Mouse (Mus musculus) liver, embryonic 14.5 days (tissue): ENCODE measurements around the gene Hist1h4f. TPM values are rescaled to one million over a fixed set of nuclear protein-coding genes. Genes with fewer than 3 reads are reported as not detected.

Experiments
- ATAC-seq: fragments of 200-750 bp; cut with Nextera tagmentation; 2 replicates; pipeline ENCODE4 v1.8.0; 2017; ENCODE audit warnings: moderate number of reproducible peaks, mild to moderate bottlenecking, moderate library complexity; ENCODE audit not compliant: insufficient read depth
- DNase-seq, 3 experiments: peaks; one replicate each; pipeline ENCODE4 v3.0.0-alpha.2; 2012 to 2013; ENCODE audit warnings: low read depth in 3 of 3, low spot score in 3 of 3
- H3K27ac ChIP-seq: fragments of 300-500 bp; sonication (generic); 2 replicates; pipeline ENCODE4 v1.5.1; 2014; ENCODE audit warnings: moderate library complexity, mild to moderate bottlenecking, control low read depth, inconsistent platforms
- H3K27me3 ChIP-seq: fragments of 300-500 bp; sonication (generic); 2 replicates; pipeline ENCODE4 v1.6.1; 2014; ENCODE audit warnings: mild to moderate bottlenecking, low read length, moderate library complexity; ENCODE audit not compliant: control insufficient read depth, insufficient read depth
- H3K36me3 ChIP-seq: fragments of 300-500 bp; sonication (generic); replicated peaks from 2 replicates; pipeline ENCODE4 v1.6.1; 2014; ENCODE audit warnings: low read depth; ENCODE audit not compliant: control insufficient read depth, insufficient read depth
- H3K4me1 ChIP-seq, 2 experiments: fragments of 200-500 bp in 1 of 2; fragments of 300-500 bp in 1 of 2; sonication (generic) in 1 of 2; replicated peaks; 2 replicates each; pipeline ENCODE4 v1.6.1; 2012 to 2014; ENCODE audit warnings: antibody characterized with exemption in 1 of 2, inconsistent platforms in 1 of 2, low read length in 1 of 2; ENCODE audit not compliant: control insufficient read depth in 2 of 2, insufficient read depth in 2 of 2
- H3K4me2 ChIP-seq: fragments of 300-500 bp; sonication (generic); 2 replicates; pipeline ENCODE4 v1.6.1; 2014; ENCODE audit warnings: low read depth, mild to moderate bottlenecking, control low read depth, moderate library complexity
- H3K4me3 ChIP-seq, 2 experiments: fragments of 200-500 bp in 1 of 2; fragments of 300-500 bp in 1 of 2; sonication (generic) in 1 of 2; 2 replicates each; pipeline ENCODE4 v1.5.1; 2012 to 2014; ENCODE audit warnings: low read depth in 2 of 2, low read length in 2 of 2, mild to moderate bottlenecking in 2 of 2, control low read depth in 1 of 2, inconsistent platforms in 1 of 2, moderate library complexity in 1 of 2; ENCODE audit not compliant: insufficient read depth in 1 of 2
- H3K9ac ChIP-seq: fragments of 300-500 bp; sonication (generic); replicated peaks from 2 replicates; pipeline ENCODE4 v1.6.1; 2014; ENCODE audit warnings: mild to moderate bottlenecking, control low read depth, moderate library complexity
- H3K9me3 ChIP-seq: fragments of 300-500 bp; sonication (generic); 2 replicates; pipeline ENCODE4 v1.6.1; 2016; ENCODE audit warnings: low read length, mixed read lengths; ENCODE audit not compliant: control insufficient read depth
- CTCF ChIP-seq: IDR thresholded peaks from 2 replicates; pipeline ENCODE4 v1.5.1; 2016; ENCODE audit warnings: antibody characterized with exemption, low read depth, control low read depth
- EP300 ChIP-seq: IDR thresholded peaks from 2 replicates; pipeline ENCODE4 v1.6.1; 2016; ENCODE audit warnings: antibody characterized with exemption, low read depth
- WGBS: fragments of 180-500 bp; shearing (Covaris S2); extraction: QIAGEN DNeasy Blood & Tissue Kit; methylation state at CpG from one replicate; pipeline ENCODE4 v1.1.7; 2014; ENCODE audit not compliant: insufficient replicate concordance; 5-methylcytosine and 5-hydroxymethylcytosine counted together
- polyA plus RNA-seq, 2 experiments: library from polyadenylated mRNA; depleted of rRNA in 1 of 2; stranded (reverse) in 1 of 2; unstranded in 1 of 2; fragments of >200 nt; fragmentation: Nextera tagmentation in 1 of 2; extraction: Ambion mirVana in 1 of 2; gene quantifications; 2 replicates each; pipeline versions ENCODE4 v1.2.1 to v1.2.3; 2012 to 2014

Gene Hist1h4f
- polyA plus RNA-seq, 2 experiments = 0.75 to 17.8 TPM

DNA sequence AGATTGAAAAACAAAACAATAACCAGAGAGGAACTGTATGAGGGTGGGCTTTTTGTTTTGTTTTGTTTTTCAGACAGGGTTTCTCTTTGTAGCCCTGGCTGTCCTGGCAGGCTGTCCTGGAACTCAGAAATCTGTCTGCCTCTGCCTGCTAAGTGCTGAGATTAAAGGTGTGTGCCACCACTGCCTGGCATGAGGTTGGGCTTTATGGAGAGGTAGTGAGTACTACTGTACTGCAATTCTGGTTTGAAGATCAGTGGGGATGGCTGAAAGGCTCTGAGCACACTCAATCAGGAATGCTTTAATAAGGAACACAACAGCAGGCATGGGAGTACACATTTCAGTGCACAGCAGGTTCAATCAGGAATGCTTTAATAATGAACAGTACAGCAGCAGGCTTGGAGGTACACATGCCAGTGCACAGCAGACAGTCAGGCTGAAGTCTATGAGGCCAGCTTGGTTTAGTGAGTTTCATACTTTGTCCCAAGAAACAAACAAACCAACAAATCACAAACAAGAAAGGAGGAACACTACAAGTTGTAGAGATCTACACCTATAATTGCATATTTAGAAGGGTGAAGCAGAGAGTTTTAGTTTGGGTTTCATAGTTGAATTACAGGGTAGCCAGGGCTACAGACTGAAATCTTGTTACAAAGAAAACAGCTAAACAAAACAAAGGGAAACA is 32.1 kb upstream of the Hist1h4f start:
- no peak for DNase-seq
- Histone ChIP-seq H3K9me3 (no peaks in the 10 kb centered on the region), H3K9ac (peak overlapping the region; percentile 87)

DNA sequence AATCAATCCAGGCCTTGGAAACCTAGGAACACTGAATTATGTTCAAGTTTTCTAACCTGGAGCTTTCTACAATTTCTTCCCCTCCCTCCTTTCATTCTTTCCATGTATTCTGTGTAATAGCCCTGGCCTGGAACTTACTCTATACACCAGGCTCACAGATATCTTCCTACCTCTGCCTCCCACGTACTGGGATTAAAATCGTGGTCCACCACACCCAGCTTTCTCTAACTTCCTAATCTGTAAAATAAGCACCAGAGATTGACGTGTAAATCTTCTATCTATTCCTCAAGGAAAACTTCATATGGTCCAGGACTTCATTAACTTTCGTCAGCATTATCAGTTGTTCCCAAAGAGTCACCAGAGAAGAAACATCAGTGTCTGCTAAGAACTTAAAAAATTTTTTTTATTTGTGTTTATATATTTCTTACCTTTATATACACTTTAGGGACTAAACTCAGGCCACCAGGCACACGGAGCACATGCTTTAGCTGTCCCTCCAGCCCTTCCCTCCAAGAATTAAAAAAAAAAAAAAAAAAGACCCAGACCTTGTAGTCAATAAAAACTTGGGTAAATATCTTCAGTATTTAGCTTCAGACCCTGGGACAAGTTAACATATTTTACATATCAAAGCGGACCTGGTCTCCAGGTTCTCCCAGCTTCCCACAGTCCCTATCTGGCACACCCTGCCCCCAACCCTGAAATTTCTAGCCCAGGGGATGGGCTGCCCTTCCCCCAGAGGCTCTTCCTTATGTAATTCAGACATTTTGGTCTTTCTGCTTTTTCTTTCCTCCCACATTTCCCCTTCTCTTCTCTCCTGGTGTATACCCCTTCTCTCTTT is 31.0 kb upstream of the Hist1h4f start:
- Histone ChIP-seq H3K4me2 (peak overlapping the region; percentile 94), H3K9me3 (no peaks in the 10 kb centered on the region), H3K4me1 (peaks cover 32 to 34% of the 10 kb centered on the region in 2 experiments), H3K27ac (peak overlapping the region; percentile 88), H3K27me3 (no peaks in the 10 kb centered on the region), H3K4me3 (peak overlapping the region; percentile 44 to 55), H3K9ac (peak overlapping the region; percentile 87), H3K36me3 (no peaks in the 10 kb centered on the region)
- WGBS = 8% methylated on average over 6 of the region's 6 CpGs
- TF ChIP-seq EP300 (no peak), CTCF (no peak)
- peak; percentile 1; the same call in 1 of the 2 replicates for ATAC-seq
- DNase-seq = no peak

More for the DNA sequence above, 32.1 kb upstream of the Hist1h4f start:
- ATAC-seq = no peak
- Histone ChIP-seq H3K4me1 (peaks cover 31 to 33% of the 10 kb centered on the region in 2 experiments), H3K4me2 (peak overlapping the region; percentile 94), H3K36me3 (no peaks in the 10 kb centered on the region), H3K4me3 (peak overlapping the region; percentile 20 to 55), H3K27ac (peak overlapping the region; percentile 88), H3K27me3 (no peaks in the 10 kb centered on the region)
- TF ChIP-seq EP300 = no peak
- no peak for TF ChIP-seq CTCF

DNA sequence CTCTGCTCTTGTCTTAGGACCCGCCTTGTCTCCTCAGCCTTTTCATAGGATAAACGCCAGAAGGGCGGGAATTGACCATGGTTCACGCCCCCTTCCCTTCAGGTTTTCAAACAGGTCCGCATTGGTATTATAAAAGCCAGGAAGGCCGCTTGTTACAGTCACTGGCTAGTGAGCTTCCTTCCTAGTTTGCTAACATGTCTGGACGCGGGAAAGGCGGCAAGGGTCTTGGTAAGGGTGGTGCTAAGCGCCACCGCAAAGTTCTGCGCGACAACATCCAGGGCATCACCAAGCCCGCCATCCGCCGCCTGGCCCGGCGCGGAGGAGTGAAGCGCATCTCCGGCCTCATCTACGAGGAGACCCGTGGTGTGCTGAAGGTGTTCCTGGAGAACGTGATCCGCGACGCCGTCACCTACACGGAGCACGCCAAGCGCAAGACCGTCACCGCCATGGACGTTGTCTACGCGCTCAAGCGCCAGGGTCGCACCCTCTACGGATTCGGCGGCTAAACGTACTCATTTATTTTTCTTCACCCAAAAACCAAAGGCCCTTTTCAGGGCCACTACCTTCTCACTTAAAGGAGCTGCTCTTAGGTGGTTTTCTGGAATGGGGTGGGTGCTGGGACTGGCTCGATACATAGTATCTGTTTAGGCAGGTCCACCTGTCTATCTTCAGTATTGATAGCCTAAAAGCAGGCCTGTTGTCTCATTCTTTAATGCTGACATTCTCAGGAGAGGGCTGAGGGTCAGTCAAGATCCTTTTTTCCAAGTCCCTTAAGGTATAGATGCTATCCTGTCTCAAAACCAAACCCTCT is 30.2 kb upstream of the Hist1h4f start, which contains the start of gene Hist1h4d:
TSS of gene Hist1h4d (plus strand) at position 191 of the 811 bp plus-strand sequence.
- peak within 1 kb of the TSS; percentile 88 for H3K27ac ChIP-seq
- DNase-seq = peak; percentile 95 to 97 (median 95)
- H3K9ac ChIP-seq = peak within 1 kb of the TSS; percentile 87
- H3K27me3 ChIP-seq = no peaks in the 10 kb centered on the region
- peaks cover 35 to 36% of the 10 kb centered on the region in 2 experiments for H3K4me1 ChIP-seq
- WGBS = under 1% methylated on average over 43 of the region's 43 CpGs
- peak within 1 kb of the TSS; percentile 94 for H3K4me2 ChIP-seq
- peak within 1 kb of the TSS; percentile 44 to 55 for H3K4me3 ChIP-seq
- no peaks in the 10 kb centered on the region for H3K9me3 ChIP-seq
- ATAC-seq = peak; percentile 82
- TF ChIP-seq EP300 (peak; percentile 92), CTCF (0 out of 2 replicates have a peak, but pooled peaks have one; percentile 7)
- H3K36me3 ChIP-seq = no peaks in the 10 kb centered on the region

- DNase-seq = no peak
- peak overlapping the region; percentile 96 for H3K4me2 ChIP-seq
- TF ChIP-seq CTCF (no peak), EP300 (no peak)
- WGBS = 81% methylated on average over 1 of the region's 1 CpGs
- peak overlapping the region; percentile 57 for H3K9ac ChIP-seq
- ATAC-seq = no peak
- H3K27me3 ChIP-seq = no peaks in the 10 kb centered on the region
- H3K36me3 ChIP-seq = no peaks in the 10 kb centered on the region
- H3K27ac ChIP-seq = peak overlapping the region; percentile 98
- peak overlapping the region in 1 of 2 experiments; percentile 8; a peak in 2 of 4 replicates for H3K4me3 ChIP-seq
- no peaks in the 10 kb centered on the region for H3K9me3 ChIP-seq
- H3K4me1 ChIP-seq = peaks cover 22 to 23% of the 10 kb centered on the region in 2 experiments
Measured at GRCm38 (mm10) chr13:23577835-23578234, 26.4 kb upstream of the Hist1h4f start.
